Mouse (Mus musculus): ENCODE data around the gene Sstr3. TPM values are rescaled to one million over a fixed set of nuclear protein-coding genes. Genes with fewer than 3 reads are reported as not detected.

Sstr3 gene
- polyA plus RNA-seq, 3 experiments from 2014 or later, result 0.17 TPM; not detected in 2

DNA sequence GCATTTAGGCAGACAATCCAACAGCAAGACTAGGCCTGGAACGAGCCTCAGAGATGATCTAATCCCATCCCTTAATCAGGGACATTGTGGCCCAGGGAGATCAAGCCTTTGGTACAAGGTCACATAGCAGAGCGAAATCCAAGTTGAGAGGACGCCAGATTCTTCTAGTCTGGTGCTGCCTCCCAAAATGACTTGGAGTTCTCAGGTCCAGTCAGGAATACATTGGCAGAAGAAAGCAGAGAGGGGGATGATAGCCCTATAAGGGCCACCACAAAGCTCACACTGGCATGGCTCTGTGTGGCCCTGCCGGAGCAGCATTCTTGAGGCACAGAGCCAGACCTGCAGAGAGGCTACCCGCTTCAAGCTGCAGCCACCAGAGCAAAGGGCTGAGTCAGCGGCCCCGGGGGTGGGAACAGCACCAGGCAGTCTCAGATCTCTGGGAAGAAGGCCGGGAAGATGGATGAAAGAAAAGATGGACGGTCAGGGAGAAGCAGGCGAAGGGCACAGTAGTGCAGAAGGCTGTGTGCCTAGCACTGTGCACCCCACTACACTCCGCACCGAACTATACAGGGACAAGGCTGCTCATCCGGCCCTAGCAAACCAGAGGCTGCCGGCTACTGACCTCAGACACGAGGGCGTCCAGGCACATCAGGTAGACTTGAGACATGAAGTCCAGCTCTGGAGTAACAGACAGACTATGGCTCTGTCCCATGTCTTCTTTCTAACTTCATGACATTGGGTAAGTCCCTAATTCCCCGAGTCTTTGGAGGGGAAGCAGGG is 13.6 kb downstream of the Sstr3 start, which contains the start of gene C1qtnf6:
C1qtnf6 (minus strand) TSS at position 746 of the 780 bp plus-strand sequence.
- ATAC-seq, result no peak

DNA sequence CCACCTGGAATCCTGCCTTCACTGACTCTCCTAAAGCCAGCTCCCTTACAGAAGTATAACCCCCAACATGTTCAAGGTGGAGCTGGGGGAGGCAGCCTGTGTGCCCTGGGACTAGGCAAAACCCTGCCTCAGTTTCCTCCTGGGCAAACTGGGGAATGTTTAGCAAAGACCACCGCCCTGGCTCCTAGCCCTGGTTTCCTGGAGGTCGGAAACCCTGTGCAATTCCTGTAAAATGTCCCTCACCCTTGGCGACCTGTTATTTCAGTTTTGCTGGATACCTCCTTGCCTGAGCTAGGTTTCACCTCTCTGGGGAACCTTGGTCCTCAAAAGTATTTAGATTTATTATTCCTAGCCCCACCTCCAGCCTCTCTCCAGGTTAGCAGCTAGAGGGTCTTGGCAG is 14.3 kb downstream of the Sstr3 start:
- no peak for ATAC-seq

DNA sequence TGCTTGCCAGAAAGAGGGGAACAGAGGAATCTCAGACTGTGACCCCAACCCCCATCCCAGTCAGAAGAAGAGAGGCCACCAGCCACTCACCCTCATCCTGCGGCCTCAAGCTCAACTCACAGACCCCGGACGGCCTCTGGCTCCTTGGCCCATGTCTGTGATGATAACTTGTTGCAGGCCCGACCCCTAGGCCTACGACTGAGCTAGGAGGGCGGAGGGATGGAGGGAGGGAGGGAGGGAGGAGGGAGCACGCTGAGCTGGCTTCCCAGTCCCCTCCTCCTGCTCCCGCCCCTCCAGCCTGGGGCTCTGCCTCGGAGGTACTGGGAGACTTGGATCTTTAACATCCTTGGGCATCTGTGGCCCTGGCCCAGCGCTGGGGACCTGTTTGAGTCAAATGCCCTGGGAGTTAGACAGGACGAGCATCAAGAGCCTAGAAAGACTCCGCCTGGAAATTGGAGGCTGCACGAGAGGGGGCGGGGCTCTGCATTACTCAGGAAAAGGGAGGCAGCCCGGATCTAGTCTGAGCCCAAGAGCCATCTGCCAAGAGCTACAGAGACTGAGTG is 15.0 kb downstream of the Sstr3 start:
- no peak for ATAC-seq

DNA sequence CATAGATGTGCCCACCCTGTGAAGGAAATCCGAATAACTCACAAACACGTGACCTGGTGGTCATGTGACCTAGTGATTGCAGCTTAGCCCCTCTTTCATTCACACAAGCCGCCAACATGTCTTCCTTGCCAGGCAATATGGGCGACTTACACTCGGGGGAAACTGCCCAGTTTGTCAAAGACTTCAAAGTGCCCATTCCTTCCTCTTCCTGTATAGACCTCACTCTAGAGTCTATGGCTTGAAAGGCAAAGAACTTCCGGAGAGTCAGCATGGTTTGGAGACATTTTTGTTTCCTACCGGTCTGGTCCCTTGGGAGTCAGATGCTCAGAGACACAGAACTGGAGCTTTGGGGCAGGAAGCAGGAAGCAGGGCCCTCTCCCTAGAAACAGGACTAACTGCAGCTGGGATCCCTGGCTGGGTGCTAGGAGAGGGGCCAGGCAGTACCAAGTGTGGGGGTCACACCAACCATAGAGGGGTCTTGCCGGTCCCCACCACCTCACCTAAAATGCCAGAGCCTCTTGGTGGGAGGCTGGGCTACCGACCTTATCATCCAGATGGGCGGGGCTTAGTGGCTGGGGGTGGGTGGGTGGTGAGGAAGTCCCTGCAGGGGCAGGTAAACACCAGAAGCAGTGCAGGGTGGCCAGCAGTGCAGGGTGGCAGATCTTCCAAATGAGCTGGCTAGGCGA is 15.6 kb downstream of the Sstr3 start:
- ATAC-seq, result peak; percentile 35

DNA sequence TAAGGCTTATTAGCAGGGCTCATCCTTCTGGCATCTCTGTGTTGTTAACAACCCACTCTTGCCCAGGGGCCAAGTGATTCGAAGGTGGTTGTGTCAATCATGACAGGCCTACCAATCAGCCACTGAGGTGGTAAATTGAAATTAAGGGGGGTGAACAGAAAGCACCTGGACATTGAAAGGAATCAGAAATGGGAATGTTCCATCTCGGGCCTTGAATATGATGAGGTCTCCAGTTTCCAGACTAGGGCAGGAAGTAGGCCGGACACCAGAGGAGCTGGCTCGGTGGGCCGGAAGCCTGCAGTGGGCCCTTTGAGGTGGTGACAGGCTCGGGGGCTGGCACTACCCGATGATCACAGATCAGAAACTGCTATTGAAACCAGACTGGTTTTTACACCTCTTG is 16.5 kb downstream of the Sstr3 start:
- ATAC-seq, result peak; percentile 66

DNA sequence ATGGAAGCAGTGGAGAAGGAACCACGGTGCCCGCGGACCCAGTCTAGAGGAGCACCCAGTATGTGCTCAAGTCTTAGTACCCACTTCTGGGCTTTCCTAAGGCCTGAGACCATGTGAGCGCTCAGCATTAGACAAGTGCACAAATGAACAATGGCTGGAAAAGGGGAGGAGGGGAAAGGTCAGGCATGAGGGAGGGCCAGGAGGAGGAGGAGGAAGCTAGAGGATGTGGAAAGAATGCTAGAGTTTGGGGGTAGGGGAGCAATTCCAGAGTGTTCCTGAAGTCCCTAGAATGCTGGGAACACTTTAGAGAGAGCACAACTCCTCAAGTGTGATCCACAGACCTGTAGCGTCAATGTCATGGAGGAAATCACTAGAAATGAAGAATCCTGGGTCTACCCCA is 20.3 kb downstream of the Sstr3 start:
- no peak for ATAC-seq

DNA sequence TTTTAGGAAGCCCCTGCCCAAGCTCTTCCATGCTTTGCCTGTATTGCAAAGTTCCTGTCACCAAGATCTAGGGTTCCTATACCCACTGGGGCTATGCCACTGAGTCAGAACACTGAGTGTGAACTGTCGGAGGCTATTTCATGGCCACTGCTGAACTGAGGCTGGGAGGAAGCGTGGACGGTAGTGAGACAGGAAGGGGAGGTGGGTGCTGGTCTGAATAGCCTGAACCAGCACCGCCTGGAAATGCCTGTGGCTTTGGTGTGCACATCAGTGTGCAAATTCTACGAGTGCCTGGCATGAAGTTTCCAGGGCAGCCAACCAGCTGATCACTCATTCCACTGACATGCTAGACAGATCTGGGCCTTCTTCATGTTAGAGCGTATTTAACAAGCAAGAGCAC is 22.6 kb downstream of the Sstr3 start:
- ATAC-seq, result no peak

DNA sequence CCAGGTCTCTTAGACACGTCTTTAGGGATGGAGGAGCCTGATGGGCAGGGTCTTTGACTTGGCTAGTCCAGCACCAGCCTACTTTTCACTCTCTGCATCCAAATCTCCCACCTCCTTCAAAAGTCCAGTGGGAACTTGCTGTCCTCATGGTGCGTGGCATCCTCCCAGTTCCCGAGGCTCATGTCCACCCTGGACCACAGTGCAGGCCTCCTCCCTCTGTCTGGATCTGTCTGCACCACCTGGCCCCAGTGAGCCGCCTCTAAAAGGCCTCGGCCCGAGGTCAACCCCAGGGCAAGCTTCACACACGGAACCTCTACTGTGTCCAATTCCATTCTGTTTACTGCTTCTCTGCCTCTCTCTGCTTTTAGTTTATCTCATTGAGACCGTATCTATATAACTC is 23.2 kb downstream of the Sstr3 start:
- no peak for ATAC-seq

DNA sequence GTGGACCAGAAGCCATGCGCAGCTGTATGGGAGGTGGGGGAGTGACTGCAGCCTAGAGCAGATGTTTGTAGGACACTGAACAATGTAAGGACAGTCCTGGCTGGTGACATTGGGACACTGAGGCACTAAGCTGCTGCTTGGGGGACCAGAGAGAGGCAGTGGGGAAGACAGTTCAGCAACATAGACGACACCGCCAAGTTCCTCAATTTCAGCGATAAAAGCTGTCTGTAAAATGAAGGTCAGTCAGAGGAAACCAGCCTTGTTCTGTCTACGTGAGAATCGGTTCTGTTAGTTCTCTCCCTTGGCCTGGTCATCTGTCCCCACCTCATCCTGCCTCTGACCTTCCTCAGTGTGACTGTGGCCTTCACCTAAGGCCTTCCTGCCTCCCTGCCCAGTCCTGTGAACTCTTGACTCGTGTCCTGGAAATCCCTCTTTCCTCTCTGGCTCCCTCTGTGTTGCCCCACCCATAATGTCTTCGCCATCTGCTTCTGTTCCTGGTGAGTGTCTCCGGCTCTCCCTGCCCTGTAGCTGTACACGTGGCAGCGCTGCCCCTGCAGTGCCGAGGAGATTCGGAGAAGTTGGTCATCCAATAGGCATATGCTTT is 24.3 kb downstream of the Sstr3 start:
- ATAC-seq, result no peak

DNA sequence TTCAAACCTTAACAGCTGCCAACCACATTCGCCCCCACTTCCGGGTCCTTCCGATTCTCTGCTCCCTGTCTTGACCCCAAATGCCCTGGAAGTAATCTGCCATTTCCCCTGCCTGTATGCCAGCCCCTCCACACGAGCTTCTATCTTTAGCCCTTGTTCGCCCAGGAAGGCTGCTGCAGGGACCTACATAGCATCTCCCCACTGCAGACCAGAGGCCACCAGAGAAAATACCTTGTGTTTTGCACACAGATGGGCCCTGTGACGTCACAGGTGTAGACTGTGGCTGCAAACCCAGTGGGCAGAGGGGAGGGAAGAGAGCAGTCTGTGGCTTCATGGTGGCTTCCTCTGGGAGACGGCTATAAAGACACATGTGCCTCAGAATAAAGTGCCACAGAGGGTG is 26.3 kb downstream of the Sstr3 start:
- ATAC-seq, result no peak

DNA sequence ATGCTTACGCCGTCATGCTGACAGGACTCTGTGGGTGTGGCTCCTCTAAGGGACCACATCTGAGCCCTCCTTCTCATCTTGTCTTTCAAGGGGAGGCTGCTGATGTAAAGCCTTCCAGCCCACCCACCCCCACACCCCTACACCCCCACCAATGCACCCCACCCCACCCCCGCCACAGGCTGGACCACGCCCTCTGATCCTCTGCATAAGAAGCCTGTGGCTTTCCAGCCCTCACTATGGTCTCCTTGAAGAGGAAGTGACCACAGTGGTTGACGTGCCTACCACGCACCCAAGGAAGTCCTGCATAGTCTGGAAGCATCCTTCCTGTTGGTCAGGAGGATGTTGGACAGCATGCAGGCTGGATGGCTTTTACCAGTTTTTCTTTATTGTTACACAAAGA is 28.7 kb downstream of the Sstr3 start:
- no peak for ATAC-seq

DNA sequence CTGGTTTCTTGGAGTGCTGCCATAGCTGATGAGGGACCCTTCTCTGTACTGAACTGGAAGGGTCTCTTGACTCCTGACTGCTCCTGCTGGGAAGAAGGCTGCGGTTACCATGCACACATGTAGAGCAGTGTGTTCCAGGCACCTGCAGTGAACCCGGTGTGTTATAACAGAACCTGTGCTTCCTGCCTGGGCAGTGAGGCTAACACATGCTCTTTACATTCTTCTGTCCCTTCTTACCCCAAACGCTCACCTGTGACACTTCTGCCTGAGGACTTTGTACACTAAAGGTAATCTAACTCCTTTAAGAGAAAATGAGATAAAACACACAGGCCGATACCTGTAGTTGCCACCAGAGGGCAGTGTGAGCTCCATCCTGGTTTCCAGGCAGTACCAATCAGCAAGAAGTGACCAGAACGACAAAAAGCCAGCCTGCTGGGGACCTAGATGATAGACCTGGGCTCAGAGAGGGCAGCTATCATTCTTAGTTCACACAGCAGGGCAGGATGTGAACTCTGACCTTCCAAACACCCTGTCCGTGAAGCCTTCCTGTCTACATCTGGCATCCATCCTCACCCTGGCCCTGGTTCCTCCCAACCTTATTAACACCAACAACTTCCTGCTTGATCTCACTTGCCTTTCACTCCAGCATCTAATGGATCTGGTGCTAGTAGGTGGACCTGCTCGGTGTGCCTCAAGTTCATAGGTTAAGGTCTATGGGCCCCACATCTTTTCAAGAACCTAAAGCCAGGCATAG is 29.9 kb downstream of the Sstr3 start:
- peak; percentile 49 for ATAC-seq

DNA sequence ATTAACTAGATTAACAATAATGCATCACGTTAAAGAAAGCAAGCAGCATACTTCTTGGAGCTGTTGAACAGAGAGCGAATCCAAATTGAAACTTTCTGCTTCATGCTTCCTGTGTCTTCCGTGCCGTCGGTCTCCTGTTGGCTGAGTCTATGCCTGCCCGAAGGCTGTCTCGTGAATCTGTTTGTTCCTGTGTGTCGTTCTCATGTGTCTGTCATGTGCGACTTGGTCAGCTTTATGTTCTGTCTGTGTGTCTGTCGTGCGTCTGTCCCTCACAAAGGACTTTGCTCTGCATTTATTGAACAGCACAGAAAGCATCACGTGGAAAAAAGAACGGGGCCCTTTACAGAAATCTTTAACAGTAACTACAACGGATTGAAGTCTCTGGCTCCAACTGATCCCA is 31.5 kb downstream of the Sstr3 start:
- ATAC-seq, result no peak

DNA sequence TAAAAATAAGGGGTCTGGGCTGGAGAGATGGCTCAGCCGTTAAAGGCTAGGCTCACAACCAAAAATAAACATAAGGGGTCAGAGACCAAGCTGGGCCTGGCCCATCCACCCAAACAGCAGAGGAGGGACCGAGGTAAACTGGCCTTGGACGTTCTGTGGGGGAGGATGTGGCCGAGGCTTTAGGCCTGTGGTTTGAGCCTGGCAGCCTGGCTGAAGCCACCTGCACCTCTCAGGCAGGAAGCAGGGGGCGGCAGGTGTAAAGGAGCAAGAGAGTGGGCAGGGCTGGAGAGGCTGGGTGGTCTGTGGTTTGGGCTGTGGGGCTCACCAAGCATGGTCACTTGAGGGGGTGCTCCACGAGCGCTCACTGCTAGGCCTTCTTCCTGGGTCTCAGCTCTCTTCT is 32.5 kb downstream of the Sstr3 start:
- ATAC-seq, result no peak

DNA sequence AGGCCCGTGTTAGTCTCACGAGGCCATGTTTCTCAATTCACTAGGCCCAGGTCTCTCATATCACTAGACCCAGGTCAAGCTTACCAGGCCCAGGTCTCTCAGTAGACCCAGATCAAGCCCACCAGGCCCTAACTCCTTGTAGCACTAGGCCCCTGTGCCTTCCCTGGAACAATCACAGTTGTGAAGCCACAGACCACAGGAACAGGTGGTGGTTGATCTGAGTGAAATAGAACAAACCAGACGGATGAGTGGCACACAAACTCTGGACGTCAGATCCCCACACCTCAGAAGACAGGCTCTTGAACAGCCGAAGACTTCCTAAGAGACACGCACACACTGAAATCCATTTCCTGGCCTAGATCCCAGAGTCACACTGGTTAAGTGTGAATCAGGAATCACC is 33.7 kb downstream of the Sstr3 start:
- ATAC-seq, result peak; percentile 23

DNA sequence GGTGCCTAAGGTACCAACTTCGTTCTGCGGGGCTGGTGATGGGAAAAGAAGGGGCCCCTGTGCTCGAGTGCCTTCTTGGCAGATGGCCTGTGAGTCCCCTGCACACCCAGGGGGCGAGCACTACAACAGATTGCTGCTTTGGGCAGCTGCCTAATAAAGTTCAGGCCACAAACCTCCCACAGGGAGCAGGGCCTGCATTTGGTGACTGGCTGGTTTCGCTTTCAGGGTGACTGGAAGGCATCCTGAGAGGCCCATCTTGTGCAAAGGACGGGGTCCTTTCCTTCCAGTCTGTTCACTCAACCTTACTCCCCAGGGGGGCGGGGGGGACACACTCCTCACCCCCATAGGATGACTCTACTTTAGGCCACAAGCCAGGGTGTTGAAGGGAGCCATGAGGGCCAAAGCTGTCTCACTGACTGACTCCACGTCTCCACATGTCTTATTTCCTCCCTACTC is 34.3 kb downstream of the Sstr3 start:
- peak; percentile 78 for ATAC-seq

DNA sequence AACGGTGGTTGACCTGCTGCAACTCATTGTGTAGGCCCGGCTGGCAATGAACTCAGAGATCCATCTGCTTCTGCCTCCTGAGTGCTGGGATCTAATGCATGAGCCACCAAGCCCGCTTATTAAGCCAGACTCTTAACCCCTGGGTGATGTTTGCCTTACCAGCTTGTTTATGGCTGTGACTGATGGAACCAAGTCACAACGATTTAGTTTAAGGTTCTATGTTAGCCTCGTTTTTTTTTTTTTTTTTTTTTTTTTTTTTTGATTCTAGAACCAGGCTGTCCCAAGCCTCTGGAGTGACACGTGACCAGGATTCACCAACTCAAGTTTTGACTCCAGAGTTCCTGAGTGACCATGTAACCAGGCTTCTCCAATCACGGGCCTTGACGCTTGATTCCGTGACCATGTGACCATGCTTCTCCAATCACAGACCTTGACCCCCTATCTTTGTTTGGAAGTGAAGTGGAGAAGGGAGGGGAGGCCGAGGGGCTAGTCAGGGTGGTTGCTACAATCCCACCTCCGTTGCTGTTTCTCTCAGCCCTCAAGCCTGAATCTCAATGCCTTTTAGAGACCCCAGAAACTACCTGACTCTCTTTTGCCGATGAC is 35.1 kb downstream of the Sstr3 start:
- ATAC-seq, result no peak

DNA sequence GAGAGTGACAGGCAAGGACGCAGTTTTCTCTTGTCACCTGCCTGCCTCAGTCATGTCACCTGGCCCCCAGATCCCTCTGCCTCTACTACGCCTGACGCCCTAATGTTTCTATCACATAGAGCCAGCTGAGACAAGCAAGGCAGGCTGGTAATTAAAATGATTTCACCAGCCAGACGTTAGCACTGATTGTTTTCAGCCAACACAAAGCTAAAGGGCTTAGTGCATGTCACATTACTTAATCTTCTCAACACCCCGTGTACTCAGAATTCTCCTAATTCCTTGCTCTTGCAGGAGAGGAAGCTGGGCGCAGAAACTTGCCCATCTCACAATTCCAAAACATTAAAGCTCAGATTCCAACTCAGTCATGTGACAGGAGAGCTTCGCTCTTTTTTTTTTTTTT is 36.0 kb downstream of the Sstr3 start:
- no peak for ATAC-seq

DNA sequence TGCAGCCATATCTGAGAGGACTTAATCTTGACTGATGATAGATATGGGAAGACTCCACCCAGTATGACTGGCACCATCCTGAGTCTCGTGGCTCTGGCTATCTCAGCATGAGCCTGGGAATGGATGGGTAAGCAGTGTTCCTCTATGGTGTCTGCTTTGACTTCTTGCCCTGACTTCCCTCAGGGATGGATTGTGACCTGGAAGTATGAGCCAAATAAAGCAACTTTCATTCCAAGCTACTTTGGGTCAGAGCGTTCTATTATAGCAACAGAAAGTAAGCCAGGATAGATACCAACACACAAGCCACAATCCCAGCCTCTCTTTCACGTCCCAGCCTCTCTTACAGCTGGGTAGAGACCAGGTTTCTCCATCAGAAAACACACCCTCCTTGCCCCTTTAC is 38.9 kb downstream of the Sstr3 start:
- ATAC-seq, result no peak

DNA sequence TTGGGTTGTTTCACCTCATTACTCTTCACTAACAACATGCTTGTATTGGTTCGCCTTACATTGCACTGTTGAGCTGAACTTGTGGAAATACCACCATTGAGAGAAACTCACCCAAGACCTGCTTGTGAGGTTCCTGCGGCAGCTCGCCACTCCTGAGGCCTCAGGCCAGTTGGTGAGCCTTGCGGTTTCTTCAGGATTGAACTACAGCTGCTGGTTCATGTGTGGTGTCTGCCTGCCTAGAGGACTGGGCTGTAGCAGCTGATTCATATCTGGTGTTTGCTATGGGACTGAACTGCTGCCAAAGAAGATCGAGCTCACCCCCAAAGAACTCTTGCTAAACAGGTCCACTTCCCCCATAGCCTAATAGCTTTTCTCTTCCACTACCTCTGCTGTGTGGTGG is 39.7 kb downstream of the Sstr3 start:
- no peak for ATAC-seq

DNA sequence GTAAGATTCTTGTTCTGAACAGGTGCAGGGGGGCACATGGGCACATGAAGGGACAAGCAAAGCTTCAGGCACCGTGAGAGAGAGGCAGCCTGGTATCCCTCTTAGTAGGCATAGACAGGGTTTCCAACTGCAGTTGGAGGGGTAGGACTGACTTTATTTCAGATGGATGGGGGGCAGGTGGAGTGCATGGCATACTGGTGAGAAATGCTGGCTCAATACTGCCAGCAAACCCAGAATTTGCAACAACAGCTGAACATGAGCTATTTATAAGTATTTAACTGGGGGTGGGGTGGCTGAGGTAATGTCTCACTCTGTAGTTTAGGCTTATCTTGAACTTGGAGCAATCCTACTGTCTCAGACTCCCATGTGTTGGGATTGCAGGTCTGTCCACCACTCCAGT is 40.5 kb downstream of the Sstr3 start:
- ATAC-seq, result no peak

DNA sequence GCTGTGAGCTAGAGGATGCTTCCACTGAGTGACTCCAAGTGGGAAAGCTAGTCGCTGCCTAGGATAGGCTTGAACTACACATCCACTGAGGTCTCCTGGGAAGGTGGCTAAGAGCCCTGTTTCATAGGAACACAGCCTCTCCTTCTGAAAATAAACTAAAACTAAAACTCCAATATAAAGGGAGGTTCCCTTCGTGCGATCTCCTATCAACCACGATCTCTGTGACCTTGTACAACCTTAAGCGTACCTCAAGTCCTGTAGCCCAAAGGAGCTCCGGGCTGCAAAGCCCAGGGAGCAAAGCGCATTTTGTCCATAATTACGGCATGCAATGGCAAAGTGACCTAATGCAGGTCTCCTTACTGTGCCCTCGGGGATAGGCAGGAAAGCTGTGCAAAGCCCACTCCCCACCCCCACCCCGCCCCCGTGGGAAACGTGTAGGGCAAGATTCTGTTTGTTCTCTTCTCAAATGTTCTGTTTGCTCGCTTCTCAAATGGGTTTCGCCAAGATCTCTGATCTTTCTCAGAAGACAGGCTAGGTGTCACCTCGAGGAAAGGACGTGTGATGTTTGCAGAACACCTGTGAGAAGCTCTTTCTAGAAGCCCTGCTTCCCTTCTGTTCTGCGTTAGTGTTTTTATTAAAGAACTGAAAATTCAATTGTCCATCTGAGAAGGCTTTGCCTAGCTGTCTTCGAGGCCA is 41.9 kb downstream of the Sstr3 start:
- ATAC-seq, result no peak

Data from inflammation-experienced regulatory T-cells, adult 6 months (primary cell).